Mouse (Mus musculus): ENCODE measurements around the gene Defb23. TPM values are rescaled to one million over a fixed set of nuclear protein-coding genes. Genes with fewer than 3 reads are reported as not detected.
"Not testable (repeated sequence)": the region's sequence is repeated elsewhere in the genome, so short reads cannot be mapped to it uniquely, and the experiment has no call there.

Gene Defb23
- polyA plus RNA-seq, 1 experiment from 2014 or later, result not detected

DNA sequence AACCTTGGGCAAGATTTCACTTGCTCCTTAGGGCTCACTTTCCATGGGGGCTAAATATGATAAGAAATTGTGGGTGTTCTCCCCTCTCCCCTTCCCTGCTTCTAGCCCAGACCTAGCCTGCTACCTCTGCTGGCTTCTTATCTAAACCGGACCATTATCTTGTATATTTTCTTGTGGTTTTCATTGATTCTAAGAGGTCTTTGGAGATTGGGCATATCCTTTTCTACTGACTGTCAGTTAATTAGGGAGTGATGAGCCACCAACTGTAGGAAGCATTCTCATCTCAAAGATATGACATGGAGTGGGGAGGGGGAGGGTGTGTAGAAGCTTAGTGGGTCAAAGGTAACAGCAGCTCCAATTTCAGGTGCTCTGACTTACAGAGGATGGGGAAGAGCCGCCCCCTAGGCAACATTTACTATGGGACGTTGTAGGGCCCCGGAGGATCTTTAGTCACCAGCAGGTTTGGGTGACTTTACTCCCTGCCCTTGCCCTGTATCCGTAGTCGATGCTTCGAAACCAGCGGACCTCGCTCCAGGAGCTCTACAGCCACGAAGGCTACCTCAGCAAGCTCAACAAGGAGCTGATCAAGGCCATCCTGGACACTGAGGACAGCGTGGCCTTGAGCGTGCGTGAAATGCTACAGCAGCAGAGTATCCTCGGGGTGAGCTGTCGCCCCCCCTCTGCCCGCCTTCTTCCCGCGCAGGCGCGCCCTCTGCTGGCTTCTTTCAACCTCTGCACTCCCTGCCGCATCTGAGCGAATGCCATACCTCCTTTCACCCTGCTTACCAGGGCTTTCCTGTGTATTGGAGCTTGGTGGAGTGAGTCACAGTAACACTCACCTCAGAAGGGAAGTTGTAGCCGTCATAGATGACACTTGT, 27.2 kb downstream of the Defb23 start:
- 3% methylated on average over 22 of the region's 23 CpGs for WGBS
- no peaks in the 10 kb centered on the region for H3K36me3 ChIP-seq
- no peaks in the 10 kb centered on the region for H3K9me3 ChIP-seq (replicated peaks)
- peak overlapping the region; percentile 70 for H3K4me2 ChIP-seq
- H3K4me1 ChIP-seq (replicated peaks), result peaks cover 25% of the 10 kb centered on the region
- ATAC-seq (replicated peaks; ENCODE audit: insufficient number of reproducible peaks, insufficient read depth, low FRiP score, low read depth), result peak; percentile 58
- peak overlapping the region; percentile 34 for H3K4me3 ChIP-seq
- no peaks in the 10 kb centered on the region for H3K27me3 ChIP-seq
- H3K27ac ChIP-seq, result peak overlapping the region; percentile 93
- peak overlapping the region; percentile 61 for H3K9ac ChIP-seq

DNA sequence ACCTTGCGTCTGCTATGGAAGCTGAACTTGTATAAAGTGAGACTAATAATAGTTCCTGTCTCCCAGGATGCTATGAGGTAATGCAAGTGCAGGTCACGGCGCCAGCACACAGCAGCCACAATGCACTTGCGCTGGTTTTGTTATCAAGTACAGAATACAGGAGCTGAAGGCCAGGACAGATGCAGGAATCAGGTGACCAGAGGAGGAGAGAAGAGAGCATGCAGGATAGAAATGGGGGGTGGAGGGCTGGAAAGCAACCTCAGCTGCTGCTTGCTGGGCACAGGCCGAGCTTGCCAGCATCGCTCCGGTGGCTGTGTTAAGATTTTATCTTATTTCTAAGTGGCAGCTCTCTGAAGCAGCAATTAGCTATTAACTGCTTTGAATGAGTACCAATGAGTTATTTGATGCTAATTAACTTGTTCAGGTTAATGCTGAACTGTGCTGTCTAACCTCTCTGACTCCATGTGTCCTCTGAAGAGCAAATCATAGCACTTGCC, 28.0 kb downstream of the Defb23 start:
- peak; percentile 78 for ATAC-seq (replicated peaks; ENCODE audit: insufficient number of reproducible peaks, insufficient read depth, low FRiP score, low read depth)
- no peak overlapping the region for H3K9ac ChIP-seq
- H3K4me2 ChIP-seq, result peak overlapping the region; percentile 70

GRCm38 (mm10) chr2:152428481-152428880, 35.9 kb downstream of the Defb23 start:
- not testable (repeated sequence) for H3K36me3 ChIP-seq; H3K4me2 ChIP-seq; H3K4me1 ChIP-seq (replicated peaks); H3K9ac ChIP-seq; H3K27ac ChIP-seq; ATAC-seq (replicated peaks; ENCODE audit: insufficient number of reproducible peaks, insufficient read depth, low FRiP score, low read depth); H3K4me3 ChIP-seq; H3K27me3 ChIP-seq; H3K9me3 ChIP-seq (replicated peaks)
- WGBS, result 77% methylated on average over 2 of the region's 2 CpGs

More for the DNA sequence above, 28.0 kb downstream of the Defb23 start:
- H3K36me3 ChIP-seq, result no peaks in the 10 kb centered on the region
- WGBS, result 38% methylated on average over 7 of the region's 7 CpGs
- H3K4me3 ChIP-seq, result no peak overlapping the region
- peaks cover 25% of the 10 kb centered on the region for H3K4me1 ChIP-seq (replicated peaks)
- H3K9me3 ChIP-seq (replicated peaks), result no peaks in the 10 kb centered on the region
- H3K27ac ChIP-seq, result peak overlapping the region; percentile 93
- H3K27me3 ChIP-seq, result no peaks in the 10 kb centered on the region

DNA sequence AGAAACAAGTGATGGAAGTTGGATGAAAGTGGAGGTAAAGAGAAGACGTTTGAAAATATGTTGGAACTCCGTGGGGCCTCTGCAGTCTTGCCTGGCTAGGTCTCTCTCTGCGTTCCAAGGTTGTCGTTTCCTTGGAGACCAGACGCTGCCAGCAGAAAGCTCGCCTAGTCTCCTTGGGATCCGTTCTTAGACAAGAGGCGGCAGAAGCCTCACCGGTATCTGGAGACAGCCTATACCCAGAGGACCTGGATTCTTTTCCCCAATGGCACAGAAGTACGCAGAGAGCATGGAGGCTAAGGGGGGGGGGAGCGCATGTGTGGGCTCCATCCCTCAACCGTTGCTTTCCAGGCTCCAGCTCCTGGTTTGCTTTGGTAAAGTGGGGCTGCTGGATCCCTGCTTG, 36.9 kb downstream of the Defb23 start:
- 15% methylated on average over 12 of the region's 12 CpGs for WGBS
- no peak for ATAC-seq (replicated peaks; ENCODE audit: insufficient number of reproducible peaks, insufficient read depth, low FRiP score, low read depth)
- Histone ChIP-seq H3K27me3 (no peaks in the 10 kb centered on the region), H3K9ac (0 out of 2 replicates have a peak overlapping the region, but pooled peaks have one; percentile 8), H3K27ac (no peak overlapping the region), H3K4me2 (peak overlapping the region; percentile 52), H3K4me1 (replicated peaks) (peaks cover 9% of the 10 kb centered on the region), H3K9me3 (replicated peaks) (no peaks in the 10 kb centered on the region), H3K4me3 (peak overlapping the region; percentile 6; the same call in 1 of the 2 replicates), H3K36me3 (no peaks in the 10 kb centered on the region)

DNA sequence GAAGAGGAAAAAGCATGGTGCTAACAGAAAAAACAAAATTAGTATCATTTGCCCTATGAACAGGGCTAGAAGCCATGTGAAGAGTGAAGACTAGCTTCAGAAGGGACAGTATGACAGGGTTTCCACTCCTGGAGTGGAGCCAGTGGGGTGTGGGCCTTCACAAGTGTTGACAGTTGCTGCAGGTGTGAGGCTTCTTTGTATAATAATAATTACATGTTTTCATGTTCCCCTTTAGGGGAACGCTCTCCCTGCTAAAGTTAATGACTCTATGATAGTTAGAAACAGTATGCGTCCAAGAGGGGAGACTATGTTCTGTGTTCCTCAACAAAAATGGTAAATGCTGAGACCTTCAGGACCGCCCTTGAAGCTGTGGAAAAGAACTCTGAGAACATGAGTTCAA, 48.6 kb downstream of the Defb23 start:
- Histone ChIP-seq H3K27me3 (no peaks in the 10 kb centered on the region), H3K4me1 (replicated peaks) (peaks cover 25% of the 10 kb centered on the region), H3K4me3 (peak overlapping the region; percentile 80; the same call in 1 of the 2 replicates), H3K36me3 (no peaks in the 10 kb centered on the region), H3K27ac (peak overlapping the region; percentile 98), H3K9me3 (replicated peaks) (no peaks in the 10 kb centered on the region), H3K4me2 (peak overlapping the region; percentile 70), H3K9ac (peak overlapping the region; percentile 92; the same call in 1 of the 2 replicates)
- no peak for ATAC-seq (replicated peaks; ENCODE audit: insufficient number of reproducible peaks, insufficient read depth, low FRiP score, low read depth)
- 94% methylated on average over 3 of the region's 3 CpGs for WGBS

- Histone ChIP-seq H3K4me2 (peak within 1 kb of the TSS; percentile 70), H3K4me1 (replicated peaks) (peaks cover 30% of the 10 kb centered on the region), H3K36me3 (no peaks in the 10 kb centered on the region), H3K9me3 (replicated peaks) (no peaks in the 10 kb centered on the region), H3K9ac (peak within 1 kb of the TSS; percentile 92), H3K27me3 (no peaks in the 10 kb centered on the region), H3K4me3 (peak within 1 kb of the TSS; percentile 80), H3K27ac (peak within 1 kb of the TSS; percentile 98)
- no peak for ATAC-seq (replicated peaks; ENCODE audit: insufficient number of reproducible peaks, insufficient read depth, low FRiP score, low read depth)
- 18% methylated on average over 4 of the region's 4 CpGs for WGBS
Measured at GRCm38 (mm10) chr2:152415287-152415686, 49.1 kb downstream of the Defb23 start, which contains the start of gene 6820408C15Rik. TSS of gene 6820408C15Rik (plus strand) at chr2:152415587.

DNA sequence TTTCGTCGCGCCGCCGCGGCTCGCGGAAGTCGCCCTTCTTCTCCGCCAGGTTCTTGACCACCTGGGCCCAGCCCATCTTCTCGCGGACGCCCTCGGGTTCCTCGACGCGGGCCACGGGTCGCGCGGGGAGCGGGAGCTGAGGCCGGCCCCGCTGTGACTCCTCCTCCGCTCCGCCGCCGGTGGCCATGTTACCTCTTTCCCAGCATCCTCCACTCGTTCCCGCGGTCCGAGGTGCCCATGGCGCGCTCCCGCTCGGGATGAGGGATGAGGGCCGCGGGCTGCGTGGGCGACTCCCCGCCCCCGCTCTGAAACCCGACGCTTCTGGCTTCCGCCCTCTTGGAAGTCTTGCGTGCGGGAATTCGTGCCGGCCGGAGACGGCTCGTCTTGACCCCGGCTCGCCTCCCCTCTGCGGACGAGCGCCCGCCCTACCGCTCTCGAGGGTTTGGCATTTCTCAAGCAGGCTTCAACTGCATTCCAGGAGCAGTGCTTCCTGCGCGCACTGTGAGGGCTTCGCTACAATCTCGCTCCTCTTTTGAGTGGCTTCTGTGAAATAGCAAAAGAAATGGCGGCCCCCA, 49.7 kb downstream of the Defb23 start, which contains the start of gene Zcchc3:
Zcchc3 (minus strand) TSS at position 437 of the 575 bp plus-strand sequence.
- H3K9me3 ChIP-seq (replicated peaks), result no peaks in the 10 kb centered on the region
- peak; percentile 83 for ATAC-seq (replicated peaks; ENCODE audit: insufficient number of reproducible peaks, insufficient read depth, low FRiP score, low read depth)
- peak within 1 kb of the TSS; percentile 80 for H3K4me3 ChIP-seq
- under 1% methylated on average over 65 of the region's 65 CpGs for WGBS
- peaks cover 36% of the 10 kb centered on the region for H3K4me1 ChIP-seq (replicated peaks)
- H3K4me2 ChIP-seq, result peak within 1 kb of the TSS; percentile 70
- H3K36me3 ChIP-seq, result no peaks in the 10 kb centered on the region
- no peaks in the 10 kb centered on the region for H3K27me3 ChIP-seq
- peak within 1 kb of the TSS; percentile 98 for H3K27ac ChIP-seq
- peak within 1 kb of the TSS; percentile 92 for H3K9ac ChIP-seq

DNA sequence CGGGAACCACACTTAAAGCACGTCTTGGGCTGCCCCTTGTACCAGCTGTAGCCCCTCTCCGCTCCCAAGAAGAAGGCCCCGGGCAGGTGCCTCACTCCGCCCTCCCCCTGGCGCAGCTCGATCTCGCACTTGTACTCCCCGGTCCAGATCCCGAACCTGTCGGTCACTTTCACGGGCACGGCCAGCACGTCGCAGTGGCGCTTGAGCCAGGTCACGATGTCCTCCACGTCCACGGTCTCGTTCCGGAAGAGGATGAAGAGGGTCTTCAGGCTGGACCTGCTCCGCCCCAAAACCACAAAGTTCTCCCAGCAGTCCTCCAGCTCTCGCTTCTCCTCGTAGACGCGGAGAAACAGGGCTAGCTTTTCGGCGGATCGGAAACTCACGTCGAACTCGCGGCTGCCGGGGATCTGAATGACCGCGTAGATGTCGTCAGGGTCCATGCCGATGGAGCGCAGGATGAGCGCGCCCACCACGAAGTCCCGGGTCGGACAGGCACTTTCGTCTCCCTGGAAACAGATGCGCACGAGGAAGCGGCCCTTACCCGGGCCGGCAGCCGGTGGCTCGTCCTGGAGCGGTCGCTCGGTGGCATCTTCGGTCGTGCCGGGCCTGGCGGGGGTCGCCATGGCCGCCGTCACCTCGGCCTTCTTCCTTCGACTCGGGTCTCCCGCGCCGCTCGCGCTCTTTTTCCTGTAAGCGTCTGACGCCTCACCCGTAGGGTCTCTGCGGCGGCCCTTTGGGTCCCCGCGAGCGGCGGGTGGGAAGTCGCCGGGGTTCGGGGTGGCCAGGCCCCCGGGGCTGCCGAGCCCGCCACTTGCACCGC, 50.4 kb downstream of the Defb23 start:
- Histone ChIP-seq H3K4me1 (replicated peaks) (peaks cover 37% of the 10 kb centered on the region), H3K27me3 (no peaks in the 10 kb centered on the region), H3K36me3 (no peaks in the 10 kb centered on the region), H3K4me3 (peak overlapping the region; percentile 80), H3K27ac (peak overlapping the region; percentile 98), H3K9ac (peak overlapping the region; percentile 92), H3K9me3 (replicated peaks) (no peaks in the 10 kb centered on the region), H3K4me2 (peak overlapping the region; percentile 70)
- under 1% methylated on average over 79 of the region's 86 CpGs for WGBS
- 0 out of 2 replicates have a peak, but pooled peaks have one; percentile 1 for ATAC-seq (replicated peaks; ENCODE audit: insufficient number of reproducible peaks, insufficient read depth, low FRiP score, low read depth)

GRCm38 (mm10) chr2:152413158-152413764, 51.2 kb downstream of the Defb23 start:
- Histone ChIP-seq H3K9ac (peak overlapping the region; percentile 92), H3K4me1 (replicated peaks) (peaks cover 37% of the 10 kb centered on the region), H3K9me3 (replicated peaks) (no peaks in the 10 kb centered on the region), H3K36me3 (no peaks in the 10 kb centered on the region), H3K27ac (peak overlapping the region; percentile 98), H3K4me3 (peak overlapping the region; percentile 80), H3K4me2 (peak overlapping the region; percentile 70), H3K27me3 (no peaks in the 10 kb centered on the region)
- WGBS, result 3% methylated on average over 21 of the region's 21 CpGs
- no peak for ATAC-seq (replicated peaks; ENCODE audit: insufficient number of reproducible peaks, insufficient read depth, low FRiP score, low read depth)

GRCm38 (mm10) chr2:152412526-152413157, 51.8 kb downstream of the Defb23 start:
- H3K9ac ChIP-seq, result peak overlapping the region; percentile 92
- H3K36me3 ChIP-seq, result no peaks in the 10 kb centered on the region
- H3K4me2 ChIP-seq, result peak overlapping the region; percentile 70
- 5% methylated on average over 15 of the region's 15 CpGs for WGBS
- peak overlapping the region; percentile 98 for H3K27ac ChIP-seq
- H3K4me3 ChIP-seq, result peak overlapping the region; percentile 80
- H3K27me3 ChIP-seq, result no peaks in the 10 kb centered on the region
- peaks cover 37% of the 10 kb centered on the region for H3K4me1 ChIP-seq (replicated peaks)
- H3K9me3 ChIP-seq (replicated peaks), result no peaks in the 10 kb centered on the region
- no peak for ATAC-seq (replicated peaks; ENCODE audit: insufficient number of reproducible peaks, insufficient read depth, low FRiP score, low read depth)

All from heart, embryonic 15.5 days (tissue).